Mouse (Mus musculus): ENCODE results near the gene Gm9837.

Gm9837 gene

GRCm38 (mm10) chr11:53469968-53470695 is at the start of gene Gm9837:
TSS of gene Gm9837 (minus strand) at chr11:53470479.
- peak; percentile 32; the same call in 1 of the 2 replicates for TF ChIP-seq GATA4 (IDR thresholded peaks at IDR 0.05; ENCODE audit: insufficient replicate concordance, low read length)

GRCm38 (mm10) chr11:53519207-53520121 is 49.2 kb upstream of the Gm9837 start, which contains the start of gene Sept8:
TSS of gene Sept8 (plus strand) at chr11:53519257.
- TF ChIP-seq GATA4 (IDR thresholded peaks at IDR 0.05; ENCODE audit: insufficient replicate concordance, low read length) = no peak

- no peak for TF ChIP-seq GATA4 (IDR thresholded peaks at IDR 0.05; ENCODE audit: insufficient replicate concordance, low read length)
Observed at GRCm38 (mm10) chr11:53518759-53519158, 48.5 kb upstream of the Gm9837 start.

- TF ChIP-seq GATA4 (IDR thresholded peaks at IDR 0.05; ENCODE audit: insufficient replicate concordance, low read length) = no peak
Observed at GRCm38 (mm10) chr11:53516775-53517627, 46.7 kb upstream of the Gm9837 start.

- TF ChIP-seq GATA4 (IDR thresholded peaks at IDR 0.05; ENCODE audit: insufficient replicate concordance, low read length) = no peak
Observed at GRCm38 (mm10) chr11:53510351-53510750, 40.1 kb upstream of the Gm9837 start.

GRCm38 (mm10) chr11:53508591-53508990 is 38.3 kb upstream of the Gm9837 start:
- TF ChIP-seq GATA4 (IDR thresholded peaks at IDR 0.05; ENCODE audit: insufficient replicate concordance, low read length) = no peak

GRCm38 (mm10) chr11:53508152-53508551 is 37.9 kb upstream of the Gm9837 start:
- no peak for TF ChIP-seq GATA4 (IDR thresholded peaks at IDR 0.05; ENCODE audit: insufficient replicate concordance, low read length)

GRCm38 (mm10) chr11:53507098-53507805 is 37.0 kb upstream of the Gm9837 start:
- no peak for TF ChIP-seq GATA4 (IDR thresholded peaks at IDR 0.05; ENCODE audit: insufficient replicate concordance, low read length)

- TF ChIP-seq GATA4 (IDR thresholded peaks at IDR 0.05; ENCODE audit: insufficient replicate concordance, low read length) = no peak
Observed at GRCm38 (mm10) chr11:53505026-53505663, 34.9 kb upstream of the Gm9837 start.

- TF ChIP-seq GATA4 (IDR thresholded peaks at IDR 0.05; ENCODE audit: insufficient replicate concordance, low read length) = no peak
Observed at GRCm38 (mm10) chr11:53504376-53504775, 34.1 kb upstream of the Gm9837 start.

GRCm38 (mm10) chr11:53503738-53504137 is 33.5 kb upstream of the Gm9837 start:
- TF ChIP-seq GATA4 (IDR thresholded peaks at IDR 0.05; ENCODE audit: insufficient replicate concordance, low read length) = no peak

GRCm38 (mm10) chr11:53502039-53502765 is 31.9 kb upstream of the Gm9837 start:
- TF ChIP-seq GATA4 (IDR thresholded peaks at IDR 0.05; ENCODE audit: insufficient replicate concordance, low read length) = no peak

- TF ChIP-seq GATA4 (IDR thresholded peaks at IDR 0.05; ENCODE audit: insufficient replicate concordance, low read length) = no peak
Observed at GRCm38 (mm10) chr11:53500569-53500968, 30.3 kb upstream of the Gm9837 start.
